Mouse (Mus musculus) embryonic fibroblast, embryonic 13.5 days (primary cell): ENCODE measurements around the gene Fam241a.

Source experiments
- CTCF ChIP-seq: IDR thresholded peaks from 2 replicates; pipeline ENCODE4 v1.5.1; 2011; ENCODE audit warnings: mild to moderate bottlenecking, control low read depth, low read length, moderate library complexity, borderline replicate concordance; ENCODE audit not compliant: insufficient read depth
- POLR2A ChIP-seq: IDR thresholded peaks from 2 replicates; pipeline ENCODE4 v1.6.1; 2011; ENCODE audit warnings: low read depth, mild to moderate bottlenecking, control low read depth, low read length, moderate library complexity

- TF ChIP-seq CTCF (no peak), POLR2A (no peak)
These were observed 33.8 kb upstream of the Fam241a start for GRCm38 (mm10) chr3:127929921-127930320.
